Mouse (Mus musculus) hindbrain, postnatal 0 days (tissue): ENCODE data around the gene Cbx1. TPM values are rescaled to one million over a fixed set of nuclear protein-coding genes. Genes with fewer than 3 reads are reported as not detected.

ENCODE experiments used
- ATAC-seq: fragments of 200-750 bp; cut with Nextera tagmentation; 2 replicates; pipeline ENCODE4 v1.8.0; 2017; ENCODE audit warnings: mild to moderate bottlenecking, moderate TSS enrichment, moderate library complexity
- DNase-seq: peaks from one replicate; pipeline ENCODE4 v3.0.0-alpha.2; 2015; ENCODE audit warnings: low spot score
- H3K27ac ChIP-seq: fragments of 300-500 bp; sonication (generic); 2 replicates; pipeline ENCODE4 v1.5.1; 2014; ENCODE audit warnings: mild to moderate bottlenecking
- H3K27me3 ChIP-seq: fragments of 300-500 bp; sonication (generic); 2 replicates; pipeline ENCODE4 v1.6.1; 2014; ENCODE audit warnings: low read length, mixed read lengths; ENCODE audit not compliant: insufficient read depth
- H3K36me3 ChIP-seq: fragments of 300-500 bp; sonication (generic); 2 replicates; pipeline ENCODE4 v1.6.1; 2014; ENCODE audit warnings: low read length, mixed read lengths; ENCODE audit not compliant: insufficient read depth
- H3K4me1 ChIP-seq: fragments of 300-500 bp; sonication (generic); 2 replicates; pipeline ENCODE4 v1.6.1; 2014; ENCODE audit warnings: antibody characterized with exemption, low read length, mixed read lengths; ENCODE audit not compliant: insufficient read depth
- H3K4me2 ChIP-seq: fragments of 300-500 bp; sonication (generic); 2 replicates; pipeline ENCODE4 v1.6.1; 2014; ENCODE audit warnings: low read depth, mild to moderate bottlenecking, low read length, moderate library complexity, mixed read lengths
- H3K4me3 ChIP-seq: fragments of 300-500 bp; sonication (generic); 2 replicates; pipeline ENCODE4 v1.5.1; 2014; ENCODE audit warnings: low read length
- H3K9ac ChIP-seq: fragments of 300-500 bp; sonication (generic); replicated peaks from 2 replicates; pipeline ENCODE4 v1.6.1; 2014; ENCODE audit warnings: mild to moderate bottlenecking, low read length, moderate library complexity, mixed read lengths
- H3K9me3 ChIP-seq: fragments of 300-500 bp; sonication (generic); 2 replicates; pipeline ENCODE4 v1.6.1; 2016; ENCODE audit warnings: low read length, mixed read lengths
- CTCF ChIP-seq: IDR thresholded peaks from 2 replicates; pipeline ENCODE4 v1.5.1; 2016; ENCODE audit warnings: antibody characterized with exemption, control low read depth, low read depth
- WGBS: fragments of 180-500 bp; shearing (Covaris S2); extraction: QIAGEN DNeasy Blood & Tissue Kit; methylation state at CpG from one replicate; pipeline ENCODE4 v1.1.7; 2014; 5-methylcytosine and 5-hydroxymethylcytosine counted together
- polyA plus RNA-seq: library from polyadenylated mRNA; unstranded; fragments of >200 nt; fragmentation: Nextera tagmentation; extraction: Ambion mirVana; gene quantifications from 2 replicates; pipeline ENCODE4 v1.2.1, GENCODE M21; 2015
- total RNA-seq: library from RNA; depleted of rRNA; stranded (reverse); fragments of >200 nt; gene quantifications from 2 replicates; pipeline ENCODE4 v1.2.3, GENCODE M21; 2014

The Cbx1 gene
- total and polyA plus RNA-seq, 2 experiments from 2014 or later, result 23.1 to 57.2 TPM

GRCm38 (mm10) chr11:96764511-96765350 lies 24.2 kb upstream of the Cbx1 start:
- peak overlapping the region; percentile 13; the same call in 1 of the 2 replicates for H3K4me2 ChIP-seq
- peaks cover 4% of the 10 kb centered on the region for H3K4me1 ChIP-seq
- peaks cover 21% of the 10 kb centered on the region for H3K36me3 ChIP-seq
- H3K9me3 ChIP-seq, result no peaks in the 10 kb centered on the region
- H3K27me3 ChIP-seq, result no peaks in the 10 kb centered on the region
- ATAC-seq (no peak), DNase-seq (no peak)
- TF ChIP-seq CTCF, result no peak
- no peak overlapping the region for H3K9ac ChIP-seq
- H3K4me3 ChIP-seq, result no peak overlapping the region
- peak overlapping the region; percentile 32; the same call in 1 of the 2 replicates for H3K27ac ChIP-seq
- 23% methylated on average over 13 of the region's 13 CpGs for WGBS

- H3K4me2 ChIP-seq, result no peak overlapping the region
- TF ChIP-seq CTCF, result no peak
- H3K4me3 ChIP-seq, result no peak overlapping the region
- H3K27me3 ChIP-seq, result no peaks in the 10 kb centered on the region
- WGBS, result 82% methylated on average over 7 of the region's 7 CpGs
- H3K9me3 ChIP-seq, result no peaks in the 10 kb centered on the region
- ATAC-seq (no peak), DNase-seq (no peak)
- H3K36me3 ChIP-seq, result peaks cover 31% of the 10 kb centered on the region
- H3K27ac ChIP-seq, result no peak overlapping the region
- peaks cover 4% of the 10 kb centered on the region for H3K4me1 ChIP-seq
- no peak overlapping the region for H3K9ac ChIP-seq
Observed at GRCm38 (mm10) chr11:96765645-96766044, 23.3 kb upstream of the Cbx1 start.

DNA sequence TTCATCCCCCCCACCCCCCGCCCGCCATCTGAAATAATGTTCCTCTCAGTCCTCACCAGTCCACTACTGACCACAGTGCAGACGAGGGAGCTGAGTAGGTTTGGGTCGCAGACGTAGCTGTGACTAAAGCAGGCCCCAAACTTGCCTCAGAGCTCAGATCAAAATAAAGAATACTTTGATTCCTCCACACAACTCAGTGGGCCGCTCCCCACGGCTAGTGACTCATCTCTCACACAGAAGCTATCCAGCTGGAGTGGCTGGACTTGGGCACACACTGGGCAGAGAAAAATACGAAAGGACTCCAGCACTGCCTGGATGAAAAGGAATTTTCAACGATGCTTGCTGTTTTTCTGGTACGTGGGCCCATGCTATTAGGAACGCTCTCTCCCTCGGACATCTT lies 22.4 kb upstream of the Cbx1 start:
- DNase-seq (no peak), ATAC-seq (no peak)
- Histone ChIP-seq H3K4me3 (no peak overlapping the region), H3K9me3 (no peaks in the 10 kb centered on the region), H3K27ac (peak overlapping the region; percentile 41; the same call in 1 of the 2 replicates), H3K27me3 (no peaks in the 10 kb centered on the region), H3K4me1 (peaks cover 4% of the 10 kb centered on the region), H3K9ac (no peak overlapping the region), H3K4me2 (no peak overlapping the region), H3K36me3 (peaks cover 40% of the 10 kb centered on the region)
- 65% methylated on average over 12 of the region's 12 CpGs for WGBS
- no peak for TF ChIP-seq CTCF

DNA sequence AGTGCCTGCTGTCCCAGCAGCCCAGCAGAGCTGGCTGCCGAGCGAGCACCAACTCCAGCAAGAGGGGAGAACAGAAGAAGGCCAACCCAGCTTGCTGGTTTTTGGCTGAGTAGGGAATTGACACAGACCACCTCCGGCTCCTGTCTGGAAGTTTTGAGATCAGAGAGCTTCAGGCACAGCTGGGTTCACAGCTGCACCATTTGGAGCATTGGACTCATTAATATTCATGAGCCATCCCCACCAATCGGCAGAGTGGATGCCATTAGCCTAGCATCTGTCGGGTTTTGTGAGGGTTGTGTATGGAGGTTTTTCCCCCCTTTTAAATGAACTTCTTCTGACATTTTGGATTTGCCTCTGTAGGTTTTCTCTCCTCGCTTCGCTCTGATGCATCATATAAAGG lies 21.8 kb upstream of the Cbx1 start:
- H3K4me2 ChIP-seq, result no peak overlapping the region
- TF ChIP-seq CTCF, result no peak
- no peak overlapping the region for H3K4me3 ChIP-seq
- H3K9ac ChIP-seq, result no peak overlapping the region
- H3K27me3 ChIP-seq, result no peaks in the 10 kb centered on the region
- H3K9me3 ChIP-seq, result no peaks in the 10 kb centered on the region
- peaks cover 45% of the 10 kb centered on the region for H3K36me3 ChIP-seq
- peaks cover 4% of the 10 kb centered on the region; the same call in 1 of the 2 replicates for H3K4me1 ChIP-seq
- ATAC-seq (peak; percentile 60; the same call in 1 of the 2 replicates), DNase-seq (peak; percentile 77)
- 24% methylated on average over 7 of the region's 7 CpGs for WGBS
- peak overlapping the region; percentile 41; the same call in 1 of the 2 replicates for H3K27ac ChIP-seq

GRCm38 (mm10) chr11:96768240-96768639 lies 20.7 kb upstream of the Cbx1 start:
- TF ChIP-seq CTCF, result no peak
- DNase-seq, result no peak
- Histone ChIP-seq H3K9me3 (no peaks in the 10 kb centered on the region), H3K27me3 (no peaks in the 10 kb centered on the region), H3K4me2 (no peak overlapping the region), H3K4me1 (no peaks in the 10 kb centered on the region; the same call in 1 of the 2 replicates), H3K36me3 (peaks cover 56% of the 10 kb centered on the region), H3K9ac (0 out of 2 replicates have a peak overlapping the region, but pooled peaks have one; percentile 21), H3K27ac (peak overlapping the region; percentile 56; the same call in 1 of the 2 replicates), H3K4me3 (no peak overlapping the region)
- ATAC-seq, result no peak
- 62% methylated on average over 9 of the region's 9 CpGs for WGBS

DNA sequence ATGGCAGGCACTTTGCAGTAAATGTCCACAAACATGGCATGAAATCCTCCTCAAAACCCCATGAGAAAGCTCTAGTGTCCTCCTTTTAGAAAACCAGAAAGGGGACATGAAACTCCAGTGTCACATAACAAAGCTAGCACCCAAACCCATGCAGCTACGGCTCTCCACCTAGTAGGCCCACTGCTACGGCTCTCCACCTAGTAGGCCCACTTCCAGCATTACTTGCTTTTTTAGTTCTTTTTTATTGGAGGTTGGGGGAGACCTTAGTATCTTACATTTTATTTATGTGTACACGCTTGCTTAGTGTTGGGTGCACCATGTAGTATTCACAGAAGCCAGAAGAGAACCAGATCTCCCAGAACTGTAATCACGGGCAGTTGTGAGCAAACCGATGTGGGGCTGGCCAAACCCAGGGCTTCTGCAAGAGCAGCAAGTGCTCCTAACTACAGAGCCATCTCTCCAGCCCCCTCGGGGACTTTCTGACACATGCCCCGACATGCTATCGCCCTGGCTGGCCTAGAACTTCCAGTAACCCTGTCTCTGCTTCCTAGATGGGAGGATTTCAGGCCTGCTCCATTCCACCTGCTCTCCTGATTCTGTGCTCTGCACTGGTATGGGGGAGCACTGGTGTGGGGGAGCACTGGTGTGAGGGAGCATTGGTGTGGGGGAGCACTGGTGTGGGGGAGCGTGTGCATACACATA lies 17.5 kb upstream of the Cbx1 start:
- Histone ChIP-seq H3K9me3 (no peaks in the 10 kb centered on the region), H3K36me3 (peaks cover 56% of the 10 kb centered on the region), H3K27ac (no peak overlapping the region), H3K4me1 (peaks cover under 1% of the 10 kb centered on the region; the same call in 1 of the 2 replicates), H3K27me3 (no peaks in the 10 kb centered on the region), H3K9ac (no peak overlapping the region), H3K4me3 (no peak overlapping the region), H3K4me2 (no peak overlapping the region)
- no peak for ATAC-seq
- no peak for TF ChIP-seq CTCF
- no peak for DNase-seq
- 96% methylated on average over 9 of the region's 9 CpGs for WGBS
